Mouse (Mus musculus): ENCODE results near the gene Sipa1l2. TPM values are rescaled to one million over a fixed set of nuclear protein-coding genes. Genes with fewer than 3 reads are reported as not detected.

Gene Sipa1l2
- total and polyA plus RNA-seq, 3 experiments, result 0.05 TPM; not detected in 2

GRCm38 (mm10) chr8:125611024-125611798 lies 41.6 kb upstream of the Sipa1l2 start:
- no peak for DNase-seq (ENCODE audit: low spot score)
- TF ChIP-seq POLR2AphosphoS5 (IDR thresholded peaks at IDR 0.05; ENCODE audit: insufficient replicate concordance, low read depth, low read length), result no peak
- no peak for TF ChIP-seq GATA1 (IDR thresholded peaks at IDR 0.05; ENCODE audit: borderline replicate concordance, low read length)
- no peak for TF ChIP-seq CTCF (IDR thresholded peaks at IDR 0.05; ENCODE audit: low read depth, low read length)
- no peak for TF ChIP-seq TAL1 (conservative IDR thresholded peaks at IDR 0.05; ENCODE audit: low read depth, low read length)
- no peak for TF ChIP-seq GATA2 (IDR thresholded peaks at IDR 0.05; ENCODE audit: borderline replicate concordance, low read depth, low read length)

GRCm38 (mm10) chr8:125609737-125610136 lies 40.1 kb upstream of the Sipa1l2 start:
- ATAC-seq (ENCODE audit: extremely low read depth, insufficient number of reproducible peaks, low FRiP score, poor library complexity, severe bottlenecking), result no peak
- peaks cover 81% of the 10 kb centered on the region for H3K9me3 ChIP-seq (replicated peaks)

More at GRCm38 (mm10) chr8:125611024-125611798, 41.6 kb upstream of the Sipa1l2 start:
- Histone ChIP-seq H3K4me1 (ENCODE audit: insufficient read depth, low read depth, low read length) (no peaks in the 10 kb centered on the region), H3K36me3 (replicated peaks) (no peaks in the 10 kb centered on the region), H3K27me3 (ENCODE audit: insufficient read depth, low read length) (no peaks in the 10 kb centered on the region), H3K9me3 (replicated peaks) (peaks cover 83% of the 10 kb centered on the region), H3K4me3 (ENCODE audit: low read depth, low read length) (no peak overlapping the region)
- no peak for ATAC-seq (ENCODE audit: extremely low read depth, insufficient number of reproducible peaks, low FRiP score, poor library complexity, severe bottlenecking)

GRCm38 (mm10) chr8:125607714-125608223 lies 38.2 kb upstream of the Sipa1l2 start:
- no peak for ATAC-seq (ENCODE audit: extremely low read depth, insufficient number of reproducible peaks, low FRiP score, poor library complexity, severe bottlenecking)
- Histone ChIP-seq H3K4me1 (ENCODE audit: insufficient read depth, low read depth, low read length) (no peaks in the 10 kb centered on the region), H3K9me3 (replicated peaks) (peaks cover 82% of the 10 kb centered on the region), H3K4me3 (ENCODE audit: low read depth, low read length) (no peak overlapping the region), H3K36me3 (replicated peaks) (no peaks in the 10 kb centered on the region), H3K27me3 (ENCODE audit: insufficient read depth, low read length) (no peaks in the 10 kb centered on the region)
- DNase-seq (ENCODE audit: low spot score), result no peak
- TF ChIP-seq GATA1 (IDR thresholded peaks at IDR 0.05; ENCODE audit: borderline replicate concordance, low read length), result no peak
- no peak for TF ChIP-seq GATA2 (IDR thresholded peaks at IDR 0.05; ENCODE audit: borderline replicate concordance, low read depth, low read length)
- no peak for TF ChIP-seq TAL1 (conservative IDR thresholded peaks at IDR 0.05; ENCODE audit: low read depth, low read length)
- TF ChIP-seq CTCF (IDR thresholded peaks at IDR 0.05; ENCODE audit: low read depth, low read length), result no peak
- no peak for TF ChIP-seq POLR2AphosphoS5 (IDR thresholded peaks at IDR 0.05; ENCODE audit: insufficient replicate concordance, low read depth, low read length)

More at GRCm38 (mm10) chr8:125609737-125610136, 40.1 kb upstream of the Sipa1l2 start:
- H3K4me3 ChIP-seq (ENCODE audit: low read depth, low read length), result no peak overlapping the region
- DNase-seq (ENCODE audit: low spot score), result no peak
- TF ChIP-seq GATA2 (IDR thresholded peaks at IDR 0.05; ENCODE audit: borderline replicate concordance, low read depth, low read length) (no peak), POLR2AphosphoS5 (IDR thresholded peaks at IDR 0.05; ENCODE audit: insufficient replicate concordance, low read depth, low read length) (no peak), GATA1 (IDR thresholded peaks at IDR 0.05; ENCODE audit: borderline replicate concordance, low read length) (no peak), TAL1 (conservative IDR thresholded peaks at IDR 0.05; ENCODE audit: low read depth, low read length) (no peak), CTCF (IDR thresholded peaks at IDR 0.05; ENCODE audit: low read depth, low read length) (no peak)
- no peaks in the 10 kb centered on the region for H3K4me1 ChIP-seq (ENCODE audit: insufficient read depth, low read depth, low read length)
- no peaks in the 10 kb centered on the region for H3K36me3 ChIP-seq (replicated peaks)
- no peaks in the 10 kb centered on the region for H3K27me3 ChIP-seq (ENCODE audit: insufficient read depth, low read length)

- ATAC-seq (ENCODE audit: extremely low read depth, insufficient number of reproducible peaks, low FRiP score, poor library complexity, severe bottlenecking) (no peak), DNase-seq (ENCODE audit: low spot score) (no peak)
- H3K4me1 ChIP-seq (ENCODE audit: insufficient read depth, low read depth, low read length), result no peaks in the 10 kb centered on the region
- TF ChIP-seq GATA2 (IDR thresholded peaks at IDR 0.05; ENCODE audit: borderline replicate concordance, low read depth, low read length) (no peak), GATA1 (IDR thresholded peaks at IDR 0.05; ENCODE audit: borderline replicate concordance, low read length) (no peak), CTCF (IDR thresholded peaks at IDR 0.05; ENCODE audit: low read depth, low read length) (no peak)
- no peak overlapping the region for H3K4me3 ChIP-seq (ENCODE audit: low read depth, low read length)
- no peaks in the 10 kb centered on the region for H3K27me3 ChIP-seq (ENCODE audit: insufficient read depth, low read length)
- peaks cover 83% of the 10 kb centered on the region for H3K9me3 ChIP-seq (replicated peaks)
- no peaks in the 10 kb centered on the region for H3K36me3 ChIP-seq (replicated peaks)
These were observed 37.3 kb upstream of the Sipa1l2 start for GRCm38 (mm10) chr8:125606937-125607336.

- Histone ChIP-seq H3K9me3 (replicated peaks) (peaks cover 87% of the 10 kb centered on the region), H3K4me1 (ENCODE audit: insufficient read depth, low read depth, low read length) (no peaks in the 10 kb centered on the region), H3K36me3 (replicated peaks) (no peaks in the 10 kb centered on the region), H3K4me3 (ENCODE audit: low read depth, low read length) (no peak overlapping the region), H3K27me3 (ENCODE audit: insufficient read depth, low read length) (no peaks in the 10 kb centered on the region)
- TF ChIP-seq TAL1 (conservative IDR thresholded peaks at IDR 0.05; ENCODE audit: low read depth, low read length) (no peak), POLR2AphosphoS5 (IDR thresholded peaks at IDR 0.05; ENCODE audit: insufficient replicate concordance, low read depth, low read length) (no peak), GATA2 (IDR thresholded peaks at IDR 0.05; ENCODE audit: borderline replicate concordance, low read depth, low read length) (no peak), GATA1 (IDR thresholded peaks at IDR 0.05; ENCODE audit: borderline replicate concordance, low read length) (no peak), CTCF (IDR thresholded peaks at IDR 0.05; ENCODE audit: low read depth, low read length) (no peak)
- ATAC-seq (ENCODE audit: extremely low read depth, insufficient number of reproducible peaks, low FRiP score, poor library complexity, severe bottlenecking), result no peak
- DNase-seq (ENCODE audit: low spot score), result no peak
These were observed 35.4 kb upstream of the Sipa1l2 start for GRCm38 (mm10) chr8:125604817-125605512.

- Histone ChIP-seq H3K9me3 (replicated peaks) (peaks cover 87% of the 10 kb centered on the region), H3K4me1 (ENCODE audit: insufficient read depth, low read depth, low read length) (no peaks in the 10 kb centered on the region), H3K36me3 (replicated peaks) (no peaks in the 10 kb centered on the region), H3K4me3 (ENCODE audit: low read depth, low read length) (no peak overlapping the region), H3K27me3 (ENCODE audit: insufficient read depth, low read length) (no peaks in the 10 kb centered on the region)
- no peak for DNase-seq (ENCODE audit: low spot score)
- no peak for TF ChIP-seq GATA2 (IDR thresholded peaks at IDR 0.05; ENCODE audit: borderline replicate concordance, low read depth, low read length)
- no peak for TF ChIP-seq POLR2AphosphoS5 (IDR thresholded peaks at IDR 0.05; ENCODE audit: insufficient replicate concordance, low read depth, low read length)
- no peak for TF ChIP-seq GATA1 (IDR thresholded peaks at IDR 0.05; ENCODE audit: borderline replicate concordance, low read length)
- no peak for TF ChIP-seq CTCF (IDR thresholded peaks at IDR 0.05; ENCODE audit: low read depth, low read length)
- TF ChIP-seq TAL1 (conservative IDR thresholded peaks at IDR 0.05; ENCODE audit: low read depth, low read length), result no peak
- no peak for ATAC-seq (ENCODE audit: extremely low read depth, insufficient number of reproducible peaks, low FRiP score, poor library complexity, severe bottlenecking)
These were observed 34.7 kb upstream of the Sipa1l2 start for GRCm38 (mm10) chr8:125604213-125604816.
